Mouse (Mus musculus): Measurements from ENCODE around the gene Il10rb.

GRCm38 (mm10) chr16:91381606-91382005 lies 24.4 kb upstream of the Il10rb start:
- TF ChIP-seq CTCF (conservative IDR thresholded peaks at IDR 0.05; ENCODE audit: low read length) (no peak), POU5F1 (IDR thresholded peaks at IDR 0.05; ENCODE audit: borderline replicate concordance, low read length) (no peak), NANOG (IDR thresholded peaks at IDR 0.05; ENCODE audit: borderline replicate concordance, low read length) (no peak)

Measured in E14TG2a.4 (cell line).